Mouse (Mus musculus): Measurements from ENCODE around the gene Cdca7.

GRCm38 (mm10) chr2:72456189-72456588 lies 19.8 kb upstream of the Cdca7 start:
- TF ChIP-seq EP300 (IDR thresholded peaks at IDR 0.05; ENCODE audit: low read depth) (no peak), CTCF (IDR thresholded peaks at IDR 0.05; ENCODE audit: low read depth) (no peak)

All from liver, embryonic 14.5 days (tissue).